Mouse (Mus musculus) right cerebral cortex, postnatal 4 days (tissue): ENCODE data around the gene Uso1.

Source experiments
- DNase-seq: peaks from one replicate; pipeline ENCODE4 v3.0.0-alpha.2; 2022

Gene Uso1

DNA sequence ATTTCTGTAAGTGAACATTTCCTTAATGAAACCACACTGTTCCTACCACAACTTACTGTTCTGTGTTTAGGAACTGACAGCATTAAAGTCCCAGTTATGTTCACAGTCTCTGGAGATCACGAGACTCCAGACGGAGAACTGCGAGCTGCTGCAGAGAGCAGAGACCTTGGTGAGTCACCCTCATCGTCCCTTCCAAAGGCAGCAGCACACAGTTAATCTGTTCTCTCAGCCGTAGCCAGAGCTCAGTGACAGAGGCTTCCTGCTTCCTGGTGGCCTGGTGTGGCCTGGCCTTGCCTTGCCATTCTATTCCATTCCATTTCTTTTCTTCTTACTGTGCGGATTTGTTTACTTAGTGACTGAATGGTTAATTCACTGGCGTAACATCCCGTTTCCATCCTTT lies 60.5 kb downstream of the Uso1 start:
- no peak for DNase-seq

DNA sequence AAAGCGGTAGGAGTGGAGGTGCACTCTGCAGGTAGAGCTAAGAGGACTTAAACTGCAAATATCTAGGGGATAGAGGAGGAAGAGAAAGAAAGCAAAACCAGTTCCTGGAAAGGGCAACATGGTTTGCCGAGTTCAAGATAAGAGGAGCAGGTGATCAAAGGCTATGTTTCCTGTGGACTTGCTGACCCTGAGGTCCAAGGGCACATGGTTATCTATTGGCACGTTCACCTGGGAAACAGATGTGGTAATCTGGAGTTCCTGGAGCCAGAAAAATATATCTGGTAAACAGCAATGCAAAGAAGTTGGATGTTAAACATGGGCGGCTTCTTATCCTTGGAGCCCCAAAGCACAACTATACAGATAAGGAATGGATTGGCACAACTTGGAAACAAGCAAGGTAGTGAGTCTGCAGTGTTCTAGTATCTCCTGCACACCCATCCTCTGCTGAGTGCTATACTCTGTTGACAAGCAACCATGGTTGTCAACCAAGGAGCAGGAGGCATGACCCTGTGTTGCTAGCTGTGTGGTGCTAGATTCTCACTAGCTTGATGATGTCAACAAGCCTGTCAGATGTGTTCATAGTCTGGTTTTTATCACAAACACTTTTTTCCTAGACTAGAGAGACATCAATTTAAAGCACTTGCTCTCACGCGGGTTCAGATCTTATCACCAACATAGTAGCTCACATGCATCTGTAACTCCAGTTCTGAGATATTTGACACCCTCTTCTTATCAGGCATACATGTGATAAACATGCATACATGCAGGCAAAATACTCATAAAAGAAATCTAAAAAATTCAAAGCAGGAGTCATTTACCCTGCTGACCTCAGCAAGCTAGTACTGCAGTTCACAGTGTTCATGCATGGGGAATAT lies 66.7 kb downstream of the Uso1 start:
- DNase-seq: no peak

DNA sequence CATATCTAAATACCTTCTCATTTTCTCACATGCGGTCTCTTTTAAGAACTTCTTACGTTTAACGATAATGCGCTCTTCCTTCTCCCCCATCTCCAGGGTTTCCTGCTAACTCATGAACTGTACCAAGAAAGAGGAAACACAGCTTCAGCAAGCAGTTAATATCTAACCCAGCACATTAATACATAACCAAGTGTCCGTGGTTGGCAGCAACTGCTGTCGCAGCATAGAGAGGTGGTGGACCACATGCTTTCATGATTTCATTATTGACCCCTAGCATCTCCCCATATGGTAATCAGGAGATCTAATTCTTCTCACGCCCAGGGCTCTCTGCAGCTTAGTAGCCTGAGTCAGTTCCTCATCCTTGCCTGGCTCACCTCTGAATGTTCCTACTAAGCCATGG lies 67.4 kb downstream of the Uso1 start:
- no peak for DNase-seq

DNA sequence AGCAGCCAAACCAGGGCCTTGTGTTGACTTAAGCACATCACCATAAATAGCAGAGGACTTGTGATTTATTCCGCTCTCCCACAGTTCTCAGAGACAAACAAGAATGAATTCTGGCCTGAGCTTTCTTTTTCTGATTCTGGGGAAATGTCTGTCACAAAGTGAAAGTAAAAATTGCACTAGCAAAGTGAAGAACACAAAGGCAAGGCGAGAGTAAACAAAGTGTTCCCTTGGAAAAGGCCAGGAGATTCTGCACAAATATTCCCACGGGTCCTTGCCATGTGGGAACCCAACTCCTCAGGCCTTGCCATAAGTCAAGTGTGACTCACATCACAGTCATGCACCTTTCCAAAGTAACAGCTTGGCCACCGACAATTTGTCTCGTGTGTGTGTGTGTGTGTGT lies 68.0 kb downstream of the Uso1 start:
- DNase-seq: no peak

DNA sequence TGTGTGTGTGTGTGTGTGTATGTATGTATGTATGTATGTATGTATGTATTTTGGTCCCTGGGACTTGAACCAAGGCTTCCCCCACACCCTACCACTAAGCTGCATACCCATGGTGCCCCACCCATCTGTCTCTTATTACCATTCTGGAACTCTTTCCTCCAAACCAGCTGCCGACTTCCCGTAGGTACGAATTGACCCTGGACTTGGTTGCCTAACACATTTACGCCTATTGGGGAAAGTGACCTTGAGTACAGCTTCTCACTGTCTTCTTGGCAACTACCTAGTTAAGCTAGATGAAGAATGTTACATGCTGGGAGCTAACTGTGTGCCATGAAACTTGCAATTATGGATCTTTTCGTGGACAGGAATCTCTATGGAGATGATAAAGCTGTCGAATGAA lies 68.4 kb downstream of the Uso1 start:
- DNase-seq: no peak

DNA sequence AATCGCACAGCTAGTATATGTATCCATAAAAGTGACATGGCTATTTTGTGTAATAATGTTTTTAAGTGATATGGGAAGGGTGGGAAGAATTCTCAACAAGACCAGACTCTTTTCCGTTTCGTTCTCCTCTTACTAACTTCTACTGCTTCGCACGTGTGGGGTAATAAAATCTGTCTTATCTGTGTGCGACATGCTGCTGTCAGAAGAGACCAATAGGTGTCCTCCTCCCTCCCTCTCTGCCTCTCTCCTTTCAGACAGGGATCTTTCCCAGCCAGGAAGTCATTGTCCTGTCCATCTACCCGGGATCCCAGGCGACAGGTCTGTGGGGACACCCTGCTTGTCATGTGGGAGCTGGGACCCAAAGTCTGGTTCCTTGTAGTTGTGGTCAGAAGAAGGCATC lies 72.5 kb downstream of the Uso1 start:
- no peak for DNase-seq

DNA sequence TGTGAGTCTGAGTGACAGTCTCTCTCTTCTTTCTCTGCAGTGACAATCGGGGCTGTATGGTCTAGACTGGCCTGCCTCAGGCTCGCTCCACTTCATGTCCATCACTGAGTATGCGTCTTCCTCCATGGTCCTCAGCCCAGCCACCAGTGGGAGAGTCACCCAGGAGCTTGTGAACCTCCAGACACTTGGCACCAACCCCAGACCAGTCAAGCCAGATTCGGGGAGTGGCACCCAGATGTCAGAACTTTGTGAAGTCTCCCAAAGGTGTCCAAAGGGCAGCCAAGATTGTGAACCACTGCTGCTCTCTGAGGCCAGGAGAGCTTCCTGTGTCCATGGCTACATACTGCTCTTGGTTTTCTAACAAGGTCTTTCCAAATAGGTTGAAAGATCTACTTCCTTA lies 74.5 kb downstream of the Uso1 start:
- DNase-seq: no peak

DNA sequence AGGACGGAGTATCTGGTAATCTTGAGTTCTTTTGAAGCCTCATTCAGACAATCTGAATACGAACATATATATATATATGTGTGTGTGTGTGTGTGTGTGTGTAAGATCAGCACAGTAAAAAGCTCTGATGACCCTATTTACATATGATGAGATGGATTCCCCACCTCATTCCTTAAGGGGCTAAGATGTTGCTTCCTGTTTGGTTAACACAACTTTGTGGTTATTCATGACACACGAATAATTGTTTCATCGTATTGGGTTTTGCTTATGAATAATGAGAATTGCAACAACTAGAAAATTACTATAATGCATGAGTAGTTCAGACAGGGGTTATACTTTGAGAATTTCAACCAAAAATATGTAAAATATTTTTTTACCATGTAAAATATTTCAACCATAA lies 77.6 kb downstream of the Uso1 start, which contains the start of gene U90926:
Gene U90926, minus strand, starts transcription at position 101 of the 400 bp plus-strand sequence.
- no peak for DNase-seq

DNA sequence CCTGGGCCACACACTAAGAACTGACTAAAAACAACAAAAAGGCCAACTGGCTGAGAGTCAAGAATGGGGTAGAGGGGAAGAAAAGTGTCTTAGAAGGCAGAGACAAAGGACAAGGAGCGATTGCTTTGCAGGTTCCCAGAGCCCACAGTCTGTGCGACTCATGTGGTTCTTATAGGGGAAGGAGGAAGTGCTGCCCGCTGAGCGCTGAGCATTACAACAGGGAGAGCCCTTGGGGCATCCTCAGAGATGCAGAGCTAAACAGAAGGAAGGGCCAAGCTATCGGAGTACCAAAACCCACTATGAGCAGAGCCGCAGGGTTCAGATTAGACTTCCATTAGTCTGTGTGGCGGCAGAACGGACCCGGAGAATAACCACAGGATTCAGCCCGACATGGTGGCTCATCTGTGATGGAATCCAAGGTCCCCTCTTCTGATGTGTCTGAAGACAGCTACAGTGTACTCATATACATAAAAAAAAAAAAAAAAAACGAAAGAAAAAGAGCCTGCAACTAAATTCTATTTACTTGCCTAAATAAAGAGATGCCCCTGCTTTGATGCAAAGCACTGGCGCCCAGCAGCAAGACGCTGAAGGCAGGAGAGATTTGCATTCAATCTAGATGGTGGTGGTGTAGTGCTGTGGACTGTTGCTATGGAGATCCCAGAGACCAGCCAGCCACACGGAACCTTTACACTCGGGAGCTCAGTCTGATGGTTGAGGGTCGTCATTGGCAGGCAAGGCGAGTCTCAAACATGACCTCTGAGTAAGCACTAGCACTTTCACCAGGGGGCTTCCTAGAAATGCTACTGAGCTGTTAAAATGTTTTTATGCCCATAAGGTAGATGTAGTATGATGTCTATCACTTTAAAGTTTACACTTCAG lies 81.4 kb downstream of the Uso1 start:
- no peak for DNase-seq

DNA sequence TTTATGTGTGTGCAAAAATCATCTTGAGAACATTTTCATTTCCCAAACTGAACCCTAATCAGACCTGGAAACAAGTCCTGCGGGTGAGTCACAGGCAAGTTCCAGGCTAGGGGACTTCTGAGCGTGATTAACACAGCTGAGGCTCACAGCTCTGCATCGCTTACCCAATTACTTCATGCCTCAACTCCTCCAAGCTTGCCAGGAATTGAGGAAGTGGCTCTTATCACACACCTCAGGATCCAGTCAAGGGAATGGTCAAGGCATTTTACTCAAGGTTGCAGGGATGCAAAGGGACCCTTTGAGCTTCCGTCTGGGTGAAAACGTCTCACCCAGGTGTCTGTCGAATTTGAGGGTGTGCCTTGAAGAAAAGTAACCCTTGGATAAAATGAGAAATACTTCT lies 82.1 kb downstream of the Uso1 start:
- DNase-seq: no peak

DNA sequence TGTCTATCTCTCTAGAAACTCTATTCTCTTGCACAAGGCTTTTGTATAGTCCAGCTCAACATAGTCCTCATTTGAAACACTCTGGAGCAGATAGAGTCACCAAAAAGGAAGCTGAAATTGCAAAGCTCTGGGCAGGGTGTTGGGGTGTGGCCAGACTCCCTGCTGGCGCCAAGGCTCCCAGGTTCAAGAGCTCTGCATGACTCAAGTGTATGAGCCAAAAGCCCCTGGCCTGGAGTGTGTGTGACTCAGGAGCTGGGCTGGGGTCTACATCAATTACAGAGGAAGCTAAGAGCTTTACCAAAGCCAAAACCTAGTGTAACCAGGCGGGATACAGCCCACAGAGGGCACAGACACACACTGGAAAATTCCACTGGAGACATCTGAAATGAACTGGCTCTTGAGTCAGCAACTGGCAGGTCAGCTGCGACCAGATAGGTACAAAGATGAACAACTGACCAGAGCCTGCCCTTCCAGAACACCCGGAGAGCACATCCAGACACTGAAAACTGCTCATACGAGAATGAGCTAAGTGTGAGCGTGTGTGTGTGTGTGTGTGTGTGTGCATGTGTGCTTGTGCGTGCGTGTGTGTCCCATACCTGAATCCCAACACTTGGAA lies 82.7 kb downstream of the Uso1 start:
- no peak for DNase-seq

DNA sequence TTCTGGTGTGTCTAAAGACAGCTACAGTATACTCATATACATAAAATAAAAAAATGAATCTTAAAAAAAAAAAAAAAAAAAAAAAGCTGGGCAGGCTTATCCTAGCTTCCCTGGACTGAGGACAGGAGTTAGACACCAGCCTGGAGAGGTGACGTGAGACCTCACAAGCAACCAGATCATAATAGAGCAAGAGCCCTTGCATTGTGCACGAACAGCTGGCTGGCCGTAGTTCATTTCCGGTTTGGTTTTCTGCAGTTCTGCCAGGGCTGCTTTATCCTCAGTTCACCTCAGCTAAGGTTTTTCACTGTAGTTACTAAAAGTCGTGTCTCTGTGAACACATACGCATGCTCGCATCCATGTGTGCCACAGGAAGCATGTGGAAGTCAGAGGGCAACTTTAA lies 90.0 kb downstream of the Uso1 start:
- DNase-seq: no peak

DNA sequence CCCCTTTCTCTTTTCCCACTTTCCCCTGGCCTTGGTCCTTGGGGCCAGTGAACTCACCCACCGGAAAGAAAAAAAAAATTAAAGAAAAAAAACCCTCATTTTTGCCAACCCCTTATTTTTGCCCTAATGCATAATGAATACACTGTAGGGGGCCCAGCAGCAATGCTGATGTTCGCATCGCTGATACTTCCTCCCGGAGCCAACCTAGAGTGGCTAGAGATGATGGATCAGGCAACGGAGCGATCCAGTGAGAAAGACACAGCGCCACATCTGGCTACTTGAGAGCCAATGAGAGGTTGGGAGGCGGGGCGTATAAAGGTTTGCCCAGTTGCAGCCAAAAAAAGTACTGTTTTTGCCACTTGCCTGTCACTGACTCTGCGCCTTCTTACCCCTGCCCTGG lies 91.0 kb downstream of the Uso1 start:
- no peak for DNase-seq

DNA sequence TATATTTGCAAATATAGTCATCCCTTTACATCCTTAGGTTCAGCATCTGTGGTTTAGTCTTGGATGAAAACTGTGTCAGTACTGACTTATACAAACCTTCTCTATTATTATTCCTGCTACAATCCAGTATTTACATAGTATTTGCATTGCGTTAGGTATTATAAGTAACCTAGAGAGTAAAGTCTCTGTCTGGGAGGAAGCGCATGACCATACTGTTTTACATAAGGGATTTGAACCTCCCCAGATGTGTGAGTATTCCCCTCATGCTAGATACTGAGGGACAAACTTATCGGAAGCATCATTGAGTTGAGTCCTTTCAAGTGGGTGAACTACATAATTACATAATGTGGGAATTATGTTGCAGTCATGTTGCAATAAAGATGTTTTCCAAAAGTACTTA lies 91.8 kb downstream of the Uso1 start:
- no peak for DNase-seq

DNA sequence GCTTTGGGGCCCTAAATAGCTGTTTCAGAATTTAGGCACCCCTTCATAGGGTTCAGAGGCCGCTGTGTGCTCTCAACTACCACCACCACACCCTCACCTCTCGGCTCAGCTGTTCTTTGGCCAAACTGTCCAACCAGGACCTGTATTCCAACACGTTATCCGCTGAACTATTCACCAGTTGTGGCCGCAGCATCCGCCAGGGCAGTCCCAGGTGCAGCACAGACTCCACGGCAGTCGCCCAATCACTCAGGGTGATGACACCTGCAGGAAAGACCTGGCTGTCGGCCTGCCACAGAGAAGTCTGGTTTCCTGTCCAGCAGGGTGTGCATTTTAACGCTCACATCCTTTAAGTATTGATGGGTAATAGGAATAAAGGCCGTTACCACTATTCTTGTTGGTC lies 92.6 kb downstream of the Uso1 start:
- DNase-seq: no peak

DNA sequence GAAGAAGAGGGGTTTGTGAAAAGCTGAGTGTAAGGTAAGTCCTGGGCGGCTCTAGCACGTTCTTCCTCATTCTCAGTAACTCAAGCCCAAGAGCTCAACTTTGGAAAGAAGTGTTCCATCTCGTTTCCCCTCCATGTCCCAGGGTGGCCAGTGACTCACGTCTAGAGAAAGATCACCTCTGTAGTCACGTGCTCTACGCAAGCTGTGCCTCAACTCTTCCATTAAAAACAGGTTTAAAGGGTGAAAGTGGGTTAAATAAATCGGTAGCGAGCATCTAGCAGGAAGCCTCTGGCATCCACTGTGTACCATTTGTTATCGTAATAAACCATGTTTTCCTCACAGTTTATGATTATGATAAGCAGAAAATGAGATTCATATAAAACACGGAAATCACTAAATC lies 94.1 kb downstream of the Uso1 start:
- DNase-seq: no peak

DNA sequence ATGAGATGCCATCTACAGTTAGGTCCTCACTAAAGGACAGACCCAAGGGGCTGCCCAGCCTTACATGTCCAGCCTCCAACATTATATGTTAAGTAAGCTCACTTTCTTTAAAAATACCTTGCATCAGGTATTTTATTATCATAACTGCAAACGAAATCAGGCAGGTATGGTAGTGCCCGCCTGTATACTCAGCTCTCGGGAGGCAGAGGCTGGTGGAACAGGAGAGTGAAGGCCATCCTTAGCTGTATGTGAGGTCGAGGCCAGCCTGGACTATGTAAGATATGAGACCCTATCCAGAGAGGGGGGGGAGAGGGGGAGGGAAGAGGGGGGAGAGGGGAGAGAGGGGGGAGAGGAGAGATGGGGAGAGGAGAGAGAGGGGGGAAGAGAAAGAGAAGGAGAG lies 95.6 kb downstream of the Uso1 start:
- DNase-seq: no peak

DNA sequence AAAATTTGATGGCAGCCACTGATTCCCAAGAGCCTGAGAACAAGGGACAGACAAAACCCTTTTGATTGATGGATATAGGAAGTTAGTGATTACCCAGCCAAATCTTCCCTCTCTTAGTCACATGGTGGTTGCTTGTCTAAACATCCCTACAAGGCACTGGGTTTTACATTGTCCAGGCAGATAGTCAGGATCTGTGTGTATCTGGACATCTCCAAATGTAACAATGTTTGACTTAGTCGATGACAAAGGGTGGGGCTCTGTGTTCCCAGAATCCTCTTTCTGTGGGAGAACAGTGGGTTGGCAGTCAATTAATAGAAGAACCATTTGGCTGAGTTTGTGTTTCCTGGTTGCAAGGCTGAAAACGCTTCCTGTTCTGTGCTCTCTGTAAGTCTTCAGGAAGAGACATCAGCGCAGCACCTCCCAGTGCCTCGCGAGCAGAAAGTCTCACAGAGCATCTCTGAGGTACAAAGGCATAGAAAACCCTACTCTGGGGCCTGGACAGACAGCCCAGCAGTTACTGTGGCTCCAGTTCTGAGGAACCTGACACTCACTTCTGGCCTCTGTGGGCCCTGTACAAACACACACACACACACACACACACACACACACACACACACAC lies 97.3 kb downstream of the Uso1 start:
- no peak for DNase-seq

DNA sequence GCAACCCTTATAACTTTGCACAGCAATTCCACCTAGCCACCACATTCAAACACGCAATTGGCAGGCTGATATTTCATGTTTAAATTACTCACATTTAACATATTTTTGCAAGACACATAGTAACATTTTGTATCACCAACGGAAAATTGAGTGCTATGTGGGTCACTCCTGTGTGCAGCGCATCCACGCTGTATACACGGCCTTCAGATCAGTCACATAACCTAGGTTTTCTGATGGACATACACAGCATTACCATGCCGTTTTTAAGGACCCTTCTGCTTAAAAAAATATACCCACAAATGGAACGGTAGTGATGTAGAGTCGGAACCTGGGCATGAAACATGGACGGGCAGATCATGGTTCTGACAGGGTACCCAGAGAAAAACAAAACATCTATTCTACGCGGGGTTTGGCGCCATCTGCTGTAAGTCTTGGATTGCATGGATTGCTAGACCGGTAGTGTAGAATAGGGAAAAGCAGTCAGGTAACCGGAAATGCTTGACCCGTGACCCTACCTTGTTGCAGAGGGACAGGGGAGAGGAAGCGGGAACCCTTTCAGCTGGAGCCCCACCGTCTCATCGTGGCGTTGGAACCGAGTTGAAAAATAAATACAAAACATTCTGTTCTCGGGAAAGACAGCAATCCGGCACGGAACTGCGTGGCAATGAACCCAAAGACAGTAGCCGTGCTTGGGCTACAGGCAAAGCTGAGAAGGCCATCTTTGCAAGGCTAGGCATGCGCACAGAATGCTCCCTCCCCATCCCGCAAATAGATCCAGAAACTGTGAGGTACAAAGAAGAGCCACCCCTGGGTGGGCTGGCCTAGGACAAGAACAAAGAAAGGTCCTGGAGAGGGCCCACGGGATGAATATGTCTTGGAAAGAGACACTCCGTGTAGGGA lies 101.8 kb downstream of the Uso1 start:
- DNase-seq: peak; percentile 78

DNA sequence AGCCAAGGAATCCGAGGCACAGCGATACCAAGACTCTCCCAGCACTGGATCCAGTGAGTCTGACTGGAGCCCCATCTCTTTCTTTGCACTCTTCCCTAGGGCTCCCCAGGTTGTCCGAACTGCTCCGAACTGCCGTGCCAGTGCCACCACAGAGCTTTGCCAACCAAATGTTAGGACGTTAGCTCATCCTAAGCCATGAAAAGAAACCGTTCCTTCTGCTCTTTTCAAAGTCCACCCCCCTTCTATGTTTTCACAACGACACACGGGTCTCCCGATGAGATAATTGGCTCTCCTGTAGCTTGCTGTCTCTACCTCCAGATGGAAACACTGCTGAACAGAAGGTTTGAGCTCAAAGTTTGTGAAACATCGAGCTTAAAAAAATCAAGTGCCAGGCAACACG lies 103.0 kb downstream of the Uso1 start:
- no peak for DNase-seq

DNA sequence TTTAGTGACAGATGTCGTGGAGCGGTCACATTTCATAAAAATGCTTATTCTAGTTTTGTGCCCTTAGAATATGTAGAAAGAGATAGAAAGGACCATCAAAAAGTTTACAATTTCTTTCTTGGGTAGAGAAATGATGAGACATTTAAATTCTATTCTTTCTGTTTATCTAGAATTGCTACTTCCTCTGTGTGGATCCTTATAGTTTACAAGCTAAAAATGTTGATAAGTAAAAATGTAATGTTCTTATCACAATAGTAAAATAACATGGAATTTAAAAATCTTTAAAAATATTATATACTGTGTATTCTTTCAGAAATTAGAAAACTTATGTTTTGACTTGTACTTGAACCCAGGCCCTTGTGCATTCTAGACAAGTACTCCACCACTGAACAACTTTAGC lies 107.2 kb downstream of the Uso1 start:
- DNase-seq: no peak

DNA sequence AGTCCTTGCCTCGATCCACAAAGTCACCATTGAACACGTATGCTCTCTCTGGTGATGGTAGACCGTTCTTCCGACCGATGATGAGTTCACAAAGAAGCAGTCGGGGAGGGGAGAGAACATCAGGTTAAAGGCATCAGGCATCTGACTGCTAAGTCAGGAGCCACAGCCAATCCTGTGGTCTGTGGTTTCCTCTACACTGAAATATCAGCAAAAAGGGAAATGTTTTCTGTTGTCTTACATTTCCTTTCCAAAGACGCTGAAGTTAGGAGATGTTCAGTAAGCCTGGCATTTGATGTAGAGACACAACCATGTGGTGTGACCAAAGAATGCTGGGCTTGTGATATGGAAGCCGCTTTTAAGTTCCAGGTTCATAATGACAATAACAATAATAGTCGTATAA lies 107.7 kb downstream of the Uso1 start:
- no peak for DNase-seq
